ENCODE assay signal across 8 mouse cellular contexts in the genomic region with DNA sequence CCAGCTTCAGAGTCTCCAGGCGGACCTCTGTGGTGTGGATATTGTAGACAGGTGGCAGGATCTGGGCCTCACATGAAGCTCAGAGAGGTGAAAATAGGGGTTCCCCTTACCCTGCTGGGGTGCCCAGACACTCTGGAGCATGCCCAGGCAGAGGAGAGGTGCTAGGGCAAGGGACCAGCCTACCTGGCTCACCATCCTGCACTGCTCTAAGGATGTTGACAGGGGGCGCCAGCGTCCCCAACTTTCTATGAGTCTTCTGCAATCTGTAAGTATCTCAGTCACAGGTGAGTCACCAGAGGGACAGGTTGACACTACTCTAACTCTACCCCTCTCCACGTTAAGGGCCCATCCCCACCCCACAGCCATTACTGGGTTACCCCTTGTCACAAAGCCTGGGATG. TPM values are rescaled to one million over a fixed set of nuclear protein-coding genes. Genes with fewer than 3 reads are reported as not detected.
DNase-seq lines count a peak whose midpoint lies in the region; ATAC-seq and TF ChIP-seq lines count a peak whose summit lies in the region.

No protein-coding gene starts in this region.

- H3K27me3 ChIP-seq in heart, embryonic 11.5 days (ENCODE audit: control insufficient read depth, insufficient read depth, low read length): peaks cover 13% of the 10 kb centered on the region; the same call in 1 of the 2 replicates
- no peaks in the 10 kb centered on the region for H3K27me3 ChIP-seq in limb, embryonic 14.5 days (ENCODE audit: control insufficient read depth, insufficient read depth, low read length)

- DNase-seq in heart, adult 11 months: no peak
- DNase-seq in 416B (ENCODE audit: low read depth) (peak; percentile 47), NIH3T3 (ENCODE audit: low read depth) (peak; percentile 28)
- peak; percentile 34 for DNase-seq in limb, embryonic 14.5 days (ENCODE audit: low spot score)
- no peak for DNase-seq in ovary, postnatal 14 days (ENCODE audit: low spot score)
- DNase-seq in frontal cortex, postnatal 14 days (ENCODE audit: low spot score in 2 of 2): no peak
- no peak for DNase-seq in urinary bladder, postnatal 10 days (ENCODE audit: low spot score)

- peak overlapping the region; percentile 41; the same call in 1 of the 2 replicates for H3K27ac ChIP-seq in heart, embryonic 11.5 days (ENCODE audit: low read depth, low read length)
- H3K27ac ChIP-seq in limb, embryonic 14.5 days (replicated peaks; ENCODE audit: low read depth, low read length): no peak overlapping the region

- no peak for ATAC-seq in heart, embryonic 11.5 days (replicated peaks; ENCODE audit: insufficient number of reproducible peaks, low FRiP score, low TSS enrichment)
- ATAC-seq in limb, embryonic 14.5 days (ENCODE audit: low FRiP score, low read depth): no peak

- no peaks in the 10 kb centered on the region for H3K36me3 ChIP-seq in heart, embryonic 11.5 days (ENCODE audit: control insufficient read depth, insufficient read depth, low read length)
- H3K36me3 ChIP-seq in limb, embryonic 14.5 days (ENCODE audit: control insufficient read depth, insufficient read depth, low read length): no peaks in the 10 kb centered on the region

- WGBS in heart, embryonic 11.5 days (ENCODE audit: insufficient replicate concordance): 23% methylated on average over 4 of the region's 4 CpGs
- 22% methylated on average over 4 of the region's 4 CpGs for WGBS in limb, embryonic 14.5 days

- H3K4me2 ChIP-seq in heart, embryonic 11.5 days: no peak overlapping the region
- H3K4me2 ChIP-seq in limb, embryonic 14.5 days (replicated peaks; ENCODE audit: low read depth, low read length, severe bottlenecking): no peak overlapping the region

- H3K9ac ChIP-seq in heart, embryonic 11.5 days (ENCODE audit: low read depth, low read length): no peak overlapping the region
- H3K9ac ChIP-seq in limb, embryonic 14.5 days (ENCODE audit: low read depth, low read length, severe bottlenecking): no peak overlapping the region

- H3K9me3 ChIP-seq in heart, embryonic 11.5 days (replicated peaks; ENCODE audit: control insufficient read depth, low read length): no peaks in the 10 kb centered on the region
- H3K9me3 ChIP-seq in limb, embryonic 14.5 days (ENCODE audit: control insufficient read depth, low read length): no peaks in the 10 kb centered on the region

- H3K4me1 ChIP-seq in heart, embryonic 11.5 days (ENCODE audit: control insufficient read depth, insufficient read depth, low read length): peaks cover 24% of the 10 kb centered on the region
- peaks cover 11% of the 10 kb centered on the region; the same call in 1 of the 2 replicates for H3K4me1 ChIP-seq in limb, embryonic 14.5 days (ENCODE audit: control insufficient read depth, insufficient read depth, low read length)

- TF ChIP-seq POLR2A in limb, embryonic 14.5 days (IDR thresholded peaks at IDR 0.05; ENCODE audit: borderline replicate concordance, extremely low read depth, insufficient read depth, insufficient read length): no peak

- H3K4me3 ChIP-seq in heart, embryonic 11.5 days (ENCODE audit: low read depth, low read length): no peak overlapping the region
- H3K4me3 ChIP-seq in limb, embryonic 14.5 days (replicated peaks; ENCODE audit: low read length): no peak overlapping the region

RNA-seq across cellular contexts. Expression of gene Nudt14, which starts 5.4 kb away (rescaled TPM):
- polyA plus RNA-seq in heart, embryonic 11.5 days (2014; fragmentation: Nextera tagmentation; extraction: Ambion mirVana): 44.2 and 50.7 TPM in 2 replicates
- 50.4 and 54.4 TPM in 2 replicates for polyA plus RNA-seq in limb, embryonic 14.5 days (2012; rRNA removed)
- polyA plus RNA-seq in limb, embryonic 14.5 days (2014; fragmentation: Nextera tagmentation; extraction: Ambion mirVana): 78.4 and 96.0 TPM in 2 replicates

RNA-seq across cellular contexts. Expression of gene Jag2, which starts 17.7 kb away (rescaled TPM):
- 1.5 and 2.2 TPM in 2 replicates for polyA plus RNA-seq in heart, embryonic 11.5 days (2014; fragmentation: Nextera tagmentation; extraction: Ambion mirVana)
- 45.8 and 48.4 TPM in 2 replicates for polyA plus RNA-seq in limb, embryonic 14.5 days (2012; rRNA removed)
- polyA plus RNA-seq in limb, embryonic 14.5 days (2014; fragmentation: Nextera tagmentation; extraction: Ambion mirVana): 12.5 and 14.3 TPM in 2 replicates

RNA-seq across cellular contexts. Expression of gene Btbd6, which starts 29.0 kb away (rescaled TPM):
- polyA plus RNA-seq in heart, embryonic 11.5 days (2014; fragmentation: Nextera tagmentation; extraction: Ambion mirVana): 18.9 and 22.5 TPM in 2 replicates
- polyA plus RNA-seq in limb, embryonic 14.5 days (2012; rRNA removed): 31.0 and 52.7 TPM in 2 replicates
- 27.3 and 27.4 TPM in 2 replicates for polyA plus RNA-seq in limb, embryonic 14.5 days (2014; fragmentation: Nextera tagmentation; extraction: Ambion mirVana)

RNA-seq across cellular contexts. Expression of gene Brf1, which starts 53.2 kb away (rescaled TPM):
- 33.7 and 39.5 TPM in 2 replicates for polyA plus RNA-seq in heart, embryonic 11.5 days (2014; fragmentation: Nextera tagmentation; extraction: Ambion mirVana)
- 82.5 and 97.4 TPM in 2 replicates for polyA plus RNA-seq in limb, embryonic 14.5 days (2012; rRNA removed)
- polyA plus RNA-seq in limb, embryonic 14.5 days (2014; fragmentation: Nextera tagmentation; extraction: Ambion mirVana): 60.9 and 66.2 TPM in 2 replicates

Comparison
In these comparisons a context has a peak if more than half of its experiments do, and no peak if none do; other contexts are left out.
1. DNase-seq: peak in 416B (single experiment), NIH3T3 (single experiment) and limb, embryonic 14.5 days (single experiment); none in heart, adult 11 months (single experiment), ovary, postnatal 14 days (single experiment), frontal cortex, postnatal 14 days (0 of 2) and urinary bladder, postnatal 10 days (single experiment).